Mouse (Mus musculus): Measurements from ENCODE around the gene Tiprl.

Tiprl gene

GRCm38 (mm10) chr1:165203488-165204035 lies 33.2 kb downstream of the Tiprl start:
- in situ Hi-C loops (cut with MboI, MseI), result no loop called here

- in situ Hi-C loops (cut with MboI, MseI), result no loop called here
Measured at GRCm38 (mm10) chr1:165201445-165202012, 35.3 kb downstream of the Tiprl start.

GRCm38 (mm10) chr1:165200748-165201147 lies 36.0 kb downstream of the Tiprl start:
- in situ Hi-C loops (cut with MboI, MseI), result no loop called here

GRCm38 (mm10) chr1:165199639-165200038 lies 37.2 kb downstream of the Tiprl start:
- in situ Hi-C loops (cut with MboI, MseI), result loop anchor here (5.0 to 10.0 kb wide), 2 partner anchors 212 to 1185 kb away; no protein-coding TSS in a partner anchor

GRCm38 (mm10) chr1:165198951-165199350 lies 37.8 kb downstream of the Tiprl start:
- in situ Hi-C loops (cut with MboI, MseI), result loop anchor here (5.0 to 10.0 kb wide), 2 partner anchors 212 to 1186 kb away; no protein-coding TSS in a partner anchor

GRCm38 (mm10) chr1:165197875-165198274 lies 38.9 kb downstream of the Tiprl start:
- in situ Hi-C loops (cut with MboI, MseI), result loop anchor here (5.0 to 10.0 kb wide), 2 partner anchors 211 to 1187 kb away; no protein-coding TSS in a partner anchor

GRCm38 (mm10) chr1:165195396-165195960 lies 41.3 kb downstream of the Tiprl start:
- in situ Hi-C loops (cut with MboI, MseI), result loop anchor here (5.0 to 10.0 kb wide), 2 partner anchors 208 to 1189 kb away; no protein-coding TSS in a partner anchor

- in situ Hi-C loops (cut with MboI, MseI), result loop anchor here (5.0 to 10.0 kb wide), 2 partner anchors 207 to 1190 kb away; no protein-coding TSS in a partner anchor
Measured at GRCm38 (mm10) chr1:165194662-165195013, 42.2 kb downstream of the Tiprl start.

- in situ Hi-C loops (cut with MboI, MseI), result loop anchor here in 1 of 2 experiments (10.0 kb wide), 1 partner anchor 1191 kb away; no protein-coding TSS in a partner anchor
Measured at GRCm38 (mm10) chr1:165193880-165194661, 42.7 kb downstream of the Tiprl start, which contains the start of gene Sft2d2. TSS of gene Sft2d2 (minus strand) at chr1:165194438.

GRCm38 (mm10) chr1:165193426-165193825 lies 43.4 kb downstream of the Tiprl start:
- in situ Hi-C loops (cut with MboI, MseI), result loop anchor here in 1 of 2 experiments (10.0 kb wide), 1 partner anchor 1191 kb away; no protein-coding TSS in a partner anchor

- in situ Hi-C loops (cut with MboI, MseI), result loop anchor here in 1 of 2 experiments (10.0 kb wide), 1 partner anchor 1192 kb away; no protein-coding TSS in a partner anchor
Measured at GRCm38 (mm10) chr1:165192714-165193264, 44.0 kb downstream of the Tiprl start.

GRCm38 (mm10) chr1:165192102-165192501 lies 44.7 kb downstream of the Tiprl start:
- in situ Hi-C loops (cut with MboI, MseI), result loop anchor here in 1 of 2 experiments (10.0 kb wide), 1 partner anchor 1193 kb away; no protein-coding TSS in a partner anchor

- in situ Hi-C loops (cut with MboI, MseI), result loop anchor here in 1 of 2 experiments (10.0 kb wide), 1 partner anchor 1193 kb away; no protein-coding TSS in a partner anchor
Measured at GRCm38 (mm10) chr1:165191611-165192010, 45.2 kb downstream of the Tiprl start.

- in situ Hi-C loops (cut with MboI, MseI), result loop anchor here in 1 of 2 experiments (10.0 kb wide), 1 partner anchor 1194 kb away; no protein-coding TSS in a partner anchor
Measured at GRCm38 (mm10) chr1:165190571-165191273, 46.1 kb downstream of the Tiprl start.

GRCm38 (mm10) chr1:165190068-165190467 lies 46.7 kb downstream of the Tiprl start:
- in situ Hi-C loops (cut with MboI, MseI), result loop anchor here in 1 of 2 experiments (10.0 kb wide), 1 partner anchor 1195 kb away; no protein-coding TSS in a partner anchor

- in situ Hi-C loops (cut with MboI, MseI), result loop anchor here in 1 of 2 experiments (10.0 kb wide), 1 partner anchor 1794 kb away; no protein-coding TSS in a partner anchor
Measured at GRCm38 (mm10) chr1:165188806-165189580, 47.8 kb downstream of the Tiprl start.

GRCm38 (mm10) chr1:165187357-165187756 lies 49.4 kb downstream of the Tiprl start:
- in situ Hi-C loops (cut with MboI, MseI), result loop anchor here in 1 of 2 experiments (10.0 kb wide), 1 partner anchor 1793 kb away; no protein-coding TSS in a partner anchor

GRCm38 (mm10) chr1:165186491-165186890 lies 50.3 kb downstream of the Tiprl start:
- in situ Hi-C loops (cut with MboI, MseI), result loop anchor here in 1 of 2 experiments (10.0 kb wide), 1 partner anchor 1792 kb away; no protein-coding TSS in a partner anchor

GRCm38 (mm10) chr1:165185116-165185515 lies 51.7 kb downstream of the Tiprl start:
- in situ Hi-C loops (cut with MboI, MseI), result loop anchor here in 1 of 2 experiments (10.0 kb wide), 1 partner anchor 1790 kb away; no protein-coding TSS in a partner anchor
